Mouse (Mus musculus) bone marrow, adult 2 months (tissue): ENCODE measurements at regions not wholly inside any gene's neighbourhood (a gene's known extent, or its start where the extent isn't known, plus 50 kb on each side); places are given as distances from the start of the nearest gene placed in this dataset.

Source experiments
- CTCF ChIP-seq: fragments of 200-500 bp; IDR thresholded peaks from 2 replicates; pipeline ENCODE4 v1.5.1; 2011; ENCODE audit warnings: low read length, control low read depth; ENCODE audit not compliant: control insufficient read depth, insufficient read depth
- POLR2A ChIP-seq: fragments of 200-500 bp; IDR thresholded peaks from 2 replicates; pipeline ENCODE4 v1.6.1; 2011; ENCODE audit warnings: low read depth, mild to moderate bottlenecking, control low read depth, low read length, borderline replicate concordance; ENCODE audit not compliant: control insufficient read depth

DNA sequence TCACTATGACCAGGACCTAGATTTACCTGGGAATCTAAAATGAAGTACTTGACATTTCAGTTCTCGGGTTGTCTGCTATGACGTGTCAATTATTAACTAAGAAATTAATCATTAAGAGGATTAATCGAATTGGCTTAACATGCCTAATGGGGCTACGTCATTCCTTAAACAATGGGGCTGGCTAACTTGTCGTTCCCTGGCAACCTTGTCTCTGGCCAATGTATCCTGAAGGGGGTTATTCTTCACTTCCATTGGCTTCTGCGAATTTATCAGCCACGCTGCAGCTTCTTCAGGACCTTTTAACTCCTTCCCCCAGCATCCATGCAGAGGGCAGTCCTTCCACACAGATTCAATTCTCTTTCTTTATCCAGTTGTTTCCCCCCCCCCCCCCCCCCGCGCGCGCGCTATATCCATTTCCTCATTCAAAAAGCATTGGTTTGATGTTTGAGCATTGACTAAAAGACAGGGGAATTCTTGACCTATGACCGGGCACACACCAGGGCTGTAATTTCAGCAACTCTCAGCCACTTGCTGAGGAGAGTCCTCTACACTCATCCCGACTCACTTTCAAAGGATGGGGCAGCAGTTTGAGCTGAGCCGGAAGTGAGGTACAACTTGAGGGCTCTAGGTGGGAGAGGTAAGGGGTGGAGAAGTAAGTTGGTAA lies 124.3 kb downstream of the Gm10131 start:
- TF ChIP-seq POLR2A (no peak), CTCF (no peak)
